Mouse (Mus musculus) bone marrow macrophage, adult 2 months (primary cell): ENCODE data around the gene Tmem222.

Experiments used
- CTCF ChIP-seq: IDR thresholded peaks from 2 replicates; pipeline ENCODE4 v1.5.1; 2012; ENCODE audit warnings: low read depth, mild to moderate bottlenecking, low read length, moderate library complexity
- POLR2A ChIP-seq: IDR thresholded peaks from 2 replicates; pipeline ENCODE4 v1.6.1; 2012; ENCODE audit warnings: mild to moderate bottlenecking, low read depth, low read length, borderline replicate concordance

DNA sequence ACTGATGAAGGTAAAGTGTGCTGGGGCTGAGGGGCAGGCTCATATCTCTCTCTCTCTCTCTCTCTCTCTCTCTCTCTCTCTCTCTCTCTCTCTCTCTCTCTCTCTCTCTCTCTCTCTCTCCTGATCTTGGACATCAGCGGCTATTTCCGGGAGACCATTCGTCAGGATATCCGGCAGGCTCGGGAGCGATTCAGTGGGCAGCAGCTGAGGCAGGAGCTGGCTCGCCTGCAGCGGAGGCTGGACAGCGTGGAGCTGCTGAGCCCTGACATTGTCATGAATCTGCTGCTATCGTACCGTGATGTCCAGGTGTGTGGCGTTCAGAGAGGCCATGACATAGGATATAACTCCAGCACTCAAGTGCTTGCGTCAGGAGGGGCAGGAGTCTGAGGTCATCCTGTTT, 34.1 kb downstream of the Tmem222 start:
- TF ChIP-seq CTCF (no peak), POLR2A (no peak)
